Mouse (Mus musculus) brain, embryonic 14.5 days (tissue): ENCODE measurements at regions not wholly inside any gene's neighbourhood (a gene's known extent, or its start where the extent isn't known, plus 50 kb on each side); places are given as distances from the start of the nearest gene placed in this dataset.

Experiments
- CTCF ChIP-seq: fragments of 200-500 bp; IDR thresholded peaks from 2 replicates; pipeline ENCODE4 v1.5.1; 2012; ENCODE audit warnings: inconsistent platforms, mild to moderate bottlenecking, moderate library complexity, borderline replicate concordance; ENCODE audit not compliant: insufficient read depth, insufficient read length; ENCODE audit errors: extremely low read depth
- POLR2A ChIP-seq: fragments of 200-500 bp; IDR thresholded peaks from 2 replicates; pipeline ENCODE4 v1.6.1; 2012; ENCODE audit warnings: mild to moderate bottlenecking, inconsistent platforms, borderline replicate concordance; ENCODE audit not compliant: poor library complexity, insufficient read depth, insufficient read length, severe bottlenecking; ENCODE audit errors: extremely low read depth

GRCm38 (mm10) chr7:76177420-76177819 is 52.3 kb upstream of the Agbl1 start:
- no peak for TF ChIP-seq CTCF
- TF ChIP-seq POLR2A, result no peak
